Mouse (Mus musculus): Measurements from ENCODE around the gene Cyp2c66. TPM values are rescaled to one million over a fixed set of nuclear protein-coding genes. Genes with fewer than 3 reads are reported as not detected.
"Not testable (repeated sequence)": the region's sequence is repeated elsewhere in the genome, so short reads cannot be mapped to it uniquely, and the experiment has no call there.

Gene Cyp2c66
- polyA plus RNA-seq (2016; fragmentation: Nextera tagmentation; extraction: Ambion mirVana): not detected in 2 replicates

GRCm38 (mm10) chr19:39113644-39114043, at the start of gene Cyp2c66:
Gene Cyp2c66, plus strand, starts transcription at chr19:39113898.
- 81% methylated on average over 1 of the region's 1 CpGs for WGBS
- Histone ChIP-seq H3K4me1 (no peaks in the 10 kb centered on the region), H3K36me3 (no peaks in the 10 kb centered on the region), H3K9me3 (replicated peaks) (peaks cover 16% of the 10 kb centered on the region), H3K4me3 (no peak within 1 kb of the TSS), H3K27ac (replicated peaks) (no peak within 1 kb of the TSS), H3K27me3 (ENCODE audit: low read depth, poor library complexity, severe bottlenecking) (no peaks in the 10 kb centered on the region)
- DNase-seq (ENCODE audit: low spot score): no peak

- not testable (repeated sequence) for H3K4me3 ChIP-seq; DNase-seq (ENCODE audit: low spot score); H3K36me3 ChIP-seq; H3K4me1 ChIP-seq; H3K27me3 ChIP-seq (ENCODE audit: low read depth, poor library complexity, severe bottlenecking); H3K27ac ChIP-seq (replicated peaks)
- 84% methylated on average over 2 of the region's 2 CpGs for WGBS
- peaks cover 51% of the 10 kb centered on the region for H3K9me3 ChIP-seq (replicated peaks)
Observed at GRCm38 (mm10) chr19:39098779-39099178, 14.9 kb upstream of the Cyp2c66 start.

GRCm38 (mm10) chr19:39156836-39157235, 43.1 kb downstream of the Cyp2c66 start:
- H3K4me3 ChIP-seq; H3K27me3 ChIP-seq (ENCODE audit: low read depth, poor library complexity, severe bottlenecking); H3K4me1 ChIP-seq; H3K27ac ChIP-seq (replicated peaks); H3K36me3 ChIP-seq; DNase-seq (ENCODE audit: low spot score): not testable (repeated sequence)
- WGBS: 83% methylated on average over 19 of the region's 19 CpGs
- peaks cover 12% of the 10 kb centered on the region; the same call in 1 of the 2 replicates for H3K9me3 ChIP-seq (replicated peaks)

Other genes with a start within 250 kb of the Cyp2c66 start
- gene Hells, start 183.0 kb upstream of the Cyp2c66 start, polyA plus RNA-seq (2016; fragmentation: Nextera tagmentation; extraction: Ambion mirVana): 87.0 and 102 TPM in 2 replicates
- gene Cyp2c55, start 106.9 kb upstream of the Cyp2c66 start, polyA plus RNA-seq (2016; fragmentation: Nextera tagmentation; extraction: Ambion mirVana): 0.06 TPM in 1 of 2 replicates, not detected in the other
- gene Cyp2c65, start 52.9 kb upstream of the Cyp2c66 start, polyA plus RNA-seq (2016; fragmentation: Nextera tagmentation; extraction: Ambion mirVana): not detected in 2 replicates
- not detected in 2 replicates for gene Cyp2c29, start 155.5 kb downstream of the Cyp2c66 start, polyA plus RNA-seq (2016; fragmentation: Nextera tagmentation; extraction: Ambion mirVana)

All from midbrain, embryonic 10.5 days (tissue).